Mouse (Mus musculus) heart, embryonic 16.5 days (tissue): ENCODE results near the gene Kremen2. TPM values are rescaled to one million over a fixed set of nuclear protein-coding genes. Genes with fewer than 3 reads are reported as not detected.

ENCODE experiments used
- ATAC-seq: fragments of 200-750 bp; cut with Nextera tagmentation; replicated peaks from 2 replicates; pipeline ENCODE4 v1.8.0; 2017; ENCODE audit warnings: moderate number of reproducible peaks; ENCODE audit not compliant: insufficient read depth, low FRiP score; ENCODE audit errors: extremely low read depth
- H3K27ac ChIP-seq: fragments of 300-500 bp; sonication (generic); 2 replicates; pipeline ENCODE4 v1.5.1; 2014; ENCODE audit warnings: mild to moderate bottlenecking, low read length, control low read depth, moderate library complexity
- H3K27me3 ChIP-seq: fragments of 300-500 bp; sonication (generic); 2 replicates; pipeline ENCODE4 v1.6.1; 2014; ENCODE audit warnings: low read length, mixed read lengths; ENCODE audit not compliant: control insufficient read depth, insufficient read depth
- H3K36me3 ChIP-seq: fragments of 300-500 bp; sonication (generic); 2 replicates; pipeline ENCODE4 v1.6.1; 2014; ENCODE audit not compliant: control insufficient read depth, insufficient read depth
- H3K4me1 ChIP-seq: fragments of 300-500 bp; sonication (generic); 2 replicates; pipeline ENCODE4 v1.6.1; 2014; ENCODE audit warnings: low read length, mixed read lengths; ENCODE audit not compliant: control insufficient read depth, insufficient read depth
- H3K4me2 ChIP-seq: fragments of 300-500 bp; sonication (generic); 2 replicates; pipeline ENCODE4 v1.6.1; 2014; ENCODE audit warnings: low read depth, mild to moderate bottlenecking, control low read depth, low read length
- H3K4me3 ChIP-seq: fragments of 300-500 bp; sonication (generic); 2 replicates; pipeline ENCODE4 v1.5.1; 2014; ENCODE audit warnings: mild to moderate bottlenecking, control low read depth, low read length
- H3K9ac ChIP-seq: fragments of 300-500 bp; sonication (generic); 2 replicates; pipeline ENCODE4 v1.6.1; 2014; ENCODE audit warnings: low read length, control low read depth
- H3K9me3 ChIP-seq: fragments of 300-500 bp; sonication (generic); replicated peaks from 2 replicates; pipeline ENCODE4 v1.6.1; 2016; ENCODE audit warnings: low read length; ENCODE audit not compliant: control insufficient read depth
- WGBS: fragments of 180-500 bp; shearing (Covaris S2); extraction: QIAGEN DNeasy Blood & Tissue Kit; methylation state at CpG from one replicate; pipeline ENCODE4 v1.1.7; 2014; 5-methylcytosine and 5-hydroxymethylcytosine counted together
- polyA plus RNA-seq: library from polyadenylated mRNA; unstranded; fragments of >200 nt; fragmentation: Nextera tagmentation; extraction: Ambion mirVana; gene quantifications from 2 replicates; pipeline ENCODE4 v1.2.1, GENCODE M21; 2015

Gene Kremen2
- polyA plus RNA-seq, 1 experiment from 2014 or later, result 3.7 TPM

- 5% methylated on average over 13 of the region's 13 CpGs for WGBS
- Histone ChIP-seq H3K27ac (peak within 1 kb of the TSS; percentile 72), H3K4me1 (peaks cover 31% of the 10 kb centered on the region), H3K4me2 (peak within 1 kb of the TSS; percentile 99), H3K4me3 (peak within 1 kb of the TSS; percentile 79), H3K9me3 (no peaks in the 10 kb centered on the region), H3K36me3 (peaks cover 6% of the 10 kb centered on the region; the same call in 1 of the 2 replicates), H3K9ac (peak within 1 kb of the TSS; percentile 83), H3K27me3 (peaks cover 49% of the 10 kb centered on the region)
- ATAC-seq, result peak; percentile 4; the same call in 1 of the 2 replicates
Measured at GRCm38 (mm10) chr17:23740598-23741021, 5.0 kb downstream of the Kremen2 start, which contains the start of gene Paqr4. TSS of gene Paqr4 (minus strand) at chr17:23740867.

- 0% methylated on average over 44 of the region's 46 CpGs for WGBS
- peak overlapping the region; percentile 79 for H3K4me3 ChIP-seq
- H3K4me1 ChIP-seq, result peaks cover 26% of the 10 kb centered on the region
- H3K27me3 ChIP-seq, result peaks cover 46% of the 10 kb centered on the region
- peak overlapping the region; percentile 99 for H3K4me2 ChIP-seq
- ATAC-seq, result peak; percentile 82
- peak overlapping the region; percentile 72 for H3K27ac ChIP-seq
- H3K36me3 ChIP-seq, result peaks cover 6% of the 10 kb centered on the region; the same call in 1 of the 2 replicates
- H3K9me3 ChIP-seq, result no peaks in the 10 kb centered on the region
- H3K9ac ChIP-seq, result peak overlapping the region; percentile 83
Measured at GRCm38 (mm10) chr17:23740136-23740584, 5.5 kb downstream of the Kremen2 start.

GRCm38 (mm10) chr17:23739202-23740135, 6.2 kb downstream of the Kremen2 start:
- Histone ChIP-seq H3K4me3 (peak overlapping the region; percentile 79), H3K36me3 (peaks cover 6% of the 10 kb centered on the region; the same call in 1 of the 2 replicates), H3K27me3 (peaks cover 39% of the 10 kb centered on the region), H3K4me1 (peaks cover 22% of the 10 kb centered on the region), H3K9ac (peak overlapping the region; percentile 83), H3K27ac (peak overlapping the region; percentile 72), H3K9me3 (no peaks in the 10 kb centered on the region), H3K4me2 (peak overlapping the region; percentile 99)
- ATAC-seq, result peak; percentile 19
- WGBS, result 3% methylated on average over 48 of the region's 48 CpGs

GRCm38 (mm10) chr17:23738836-23739201, 6.8 kb downstream of the Kremen2 start:
- Histone ChIP-seq H3K4me1 (peaks cover 22% of the 10 kb centered on the region), H3K9me3 (no peaks in the 10 kb centered on the region), H3K4me3 (peak overlapping the region; percentile 79), H3K36me3 (peaks cover 6% of the 10 kb centered on the region; the same call in 1 of the 2 replicates), H3K27me3 (peaks cover 34% of the 10 kb centered on the region), H3K4me2 (peak overlapping the region; percentile 99), H3K27ac (no peak overlapping the region), H3K9ac (peak overlapping the region; percentile 83; the same call in 1 of the 2 replicates)
- WGBS, result 56% methylated on average over 2 of the region's 2 CpGs
- ATAC-seq, result no peak

- Histone ChIP-seq H3K36me3 (peaks cover 6% of the 10 kb centered on the region; the same call in 1 of the 2 replicates), H3K4me1 (peaks cover 22% of the 10 kb centered on the region), H3K4me3 (no peak overlapping the region), H3K27me3 (peaks cover 23% of the 10 kb centered on the region), H3K9me3 (no peaks in the 10 kb centered on the region), H3K27ac (no peak overlapping the region), H3K4me2 (no peak overlapping the region), H3K9ac (no peak overlapping the region)
- 67% methylated on average over 15 of the region's 15 CpGs for WGBS
- ATAC-seq, result no peak
Measured at GRCm38 (mm10) chr17:23737493-23738445, 7.9 kb downstream of the Kremen2 start.

GRCm38 (mm10) chr17:23734341-23734740, 11.3 kb downstream of the Kremen2 start:
- Histone ChIP-seq H3K4me1 (peaks cover 10% of the 10 kb centered on the region; the same call in 1 of the 2 replicates), H3K36me3 (peaks cover 6% of the 10 kb centered on the region; the same call in 1 of the 2 replicates), H3K4me3 (no peak overlapping the region), H3K4me2 (no peak overlapping the region), H3K27me3 (no peaks in the 10 kb centered on the region; the same call in 1 of the 2 replicates), H3K9ac (no peak overlapping the region), H3K27ac (no peak overlapping the region), H3K9me3 (no peaks in the 10 kb centered on the region)
- no peak for ATAC-seq
- 60% methylated on average over 1 of the region's 1 CpGs for WGBS

- H3K27me3 ChIP-seq, result no peaks in the 10 kb centered on the region
- peaks cover 10% of the 10 kb centered on the region for H3K4me1 ChIP-seq
- ATAC-seq, result no peak
Measured at GRCm38 (mm10) chr17:23730441-23730840, 15.2 kb downstream of the Kremen2 start.

GRCm38 (mm10) chr17:23726758-23727142, 18.9 kb downstream of the Kremen2 start:
- Histone ChIP-seq H3K9ac (peak overlapping the region; percentile 78), H3K4me2 (peak overlapping the region; percentile 62), H3K27me3 (no peaks in the 10 kb centered on the region), H3K4me3 (peak overlapping the region; percentile 77), H3K27ac (peak overlapping the region; percentile 80), H3K9me3 (no peaks in the 10 kb centered on the region), H3K36me3 (no peaks in the 10 kb centered on the region), H3K4me1 (peaks cover 10% of the 10 kb centered on the region)
- WGBS, result under 1% methylated on average over 20 of the region's 20 CpGs
- peak; percentile 88 for ATAC-seq

More at GRCm38 (mm10) chr17:23730441-23730840, 15.2 kb downstream of the Kremen2 start:
- H3K36me3 ChIP-seq, result no peaks in the 10 kb centered on the region
- 35% methylated on average over 1 of the region's 1 CpGs for WGBS
- H3K4me2 ChIP-seq, result no peak overlapping the region
- no peaks in the 10 kb centered on the region for H3K9me3 ChIP-seq
- H3K4me3 ChIP-seq, result no peak overlapping the region
- H3K27ac ChIP-seq, result no peak overlapping the region
- H3K9ac ChIP-seq, result no peak overlapping the region
